Mouse (Mus musculus) heart, embryonic 15.5 days (tissue): ENCODE results near the gene Sh3bp5. TPM values are rescaled to one million over a fixed set of nuclear protein-coding genes. Genes with fewer than 3 reads are reported as not detected.
A peak's percentile ranks its signal among the peaks of the same experiment; 100 is the strongest.

Experiments
- ATAC-seq: fragments of 200-750 bp; cut with Nextera tagmentation; replicated peaks from 2 replicates; pipeline ENCODE4 v1.8.0; 2017; ENCODE audit warnings: low read depth, moderate TSS enrichment; ENCODE audit not compliant: insufficient number of reproducible peaks, insufficient read depth, low FRiP score
- H3K27ac ChIP-seq: fragments of 300-500 bp; sonication (generic); 2 replicates; pipeline ENCODE4 v1.5.1; 2015; ENCODE audit warnings: mild to moderate bottlenecking, inconsistent platforms
- H3K27me3 ChIP-seq: fragments of 300-500 bp; sonication (generic); 2 replicates; pipeline ENCODE4 v1.6.1; 2015; ENCODE audit warnings: inconsistent platforms
- H3K36me3 ChIP-seq: fragments of 300-500 bp; sonication (generic); 2 replicates; pipeline ENCODE4 v1.6.1; 2015; ENCODE audit warnings: mild to moderate bottlenecking, inconsistent platforms
- H3K4me1 ChIP-seq: fragments of 300-500 bp; sonication (generic); replicated peaks from 2 replicates; pipeline ENCODE4 v1.6.1; 2015; ENCODE audit warnings: inconsistent platforms
- H3K4me2 ChIP-seq: fragments of 300-500 bp; sonication (generic); 2 replicates; pipeline ENCODE4 v1.6.1; 2015; ENCODE audit warnings: inconsistent platforms, mild to moderate bottlenecking, moderate library complexity
- H3K4me3 ChIP-seq: fragments of 300-500 bp; sonication (generic); 2 replicates; pipeline ENCODE4 v1.5.1; 2015; ENCODE audit warnings: mild to moderate bottlenecking, inconsistent platforms
- H3K9ac ChIP-seq: fragments of 300-500 bp; sonication (generic); 2 replicates; pipeline ENCODE4 v1.6.1; 2015; ENCODE audit warnings: mild to moderate bottlenecking, inconsistent platforms
- H3K9me3 ChIP-seq: fragments of 300-500 bp; sonication (generic); replicated peaks from 2 replicates; pipeline ENCODE4 v1.6.1; 2016; ENCODE audit warnings: inconsistent platforms
- WGBS: fragments of 180-500 bp; shearing (Covaris S2); methylation state at CpG from one replicate; pipeline ENCODE4 v1.1.7; 2015; ENCODE audit warnings: mixed read lengths; 5-methylcytosine and 5-hydroxymethylcytosine counted together
- polyA plus RNA-seq: library from polyadenylated mRNA; unstranded; fragments of >200 nt; fragmentation: Nextera tagmentation; extraction: Ambion mirVana; gene quantifications from 2 replicates; pipeline ENCODE4 v1.2.1, GENCODE M21; 2015

Gene Sh3bp5
- polyA plus RNA-seq, 1 experiment from 2014 or later: 21.4 TPM

DNA sequence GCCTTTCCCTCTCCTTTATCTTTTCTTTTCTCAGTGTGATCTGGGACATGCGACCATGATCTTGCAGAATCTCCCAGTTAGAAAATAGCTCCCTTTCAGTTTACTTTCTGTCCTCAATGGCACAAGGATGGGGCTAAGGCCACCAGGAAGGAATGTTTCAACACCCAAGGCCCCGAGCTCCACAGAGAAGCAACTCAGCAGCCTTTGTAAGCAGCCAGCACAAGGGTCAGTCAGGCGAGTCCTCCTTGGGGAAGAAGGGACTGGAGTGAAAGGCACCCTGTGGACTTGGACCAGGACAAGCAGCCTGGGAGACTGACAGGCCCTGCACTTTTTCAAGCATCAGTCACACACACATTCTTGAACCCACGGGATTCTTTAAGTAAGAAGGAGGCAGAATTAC lies 16.6 kb downstream of the Sh3bp5 start:
- no peak overlapping the region for H3K27ac ChIP-seq
- H3K4me2 ChIP-seq: no peak overlapping the region
- no peak overlapping the region for H3K9ac ChIP-seq
- H3K36me3 ChIP-seq: no peaks in the 10 kb centered on the region
- peaks cover 85% of the 10 kb centered on the region for H3K4me1 ChIP-seq
- no peak for ATAC-seq
- H3K4me3 ChIP-seq: no peak overlapping the region
- WGBS: 43% methylated on average over 4 of the region's 4 CpGs
- H3K27me3 ChIP-seq: no peaks in the 10 kb centered on the region
- no peaks in the 10 kb centered on the region for H3K9me3 ChIP-seq

- WGBS: 70% methylated on average over 16 of the region's 16 CpGs
- peaks cover 86% of the 10 kb centered on the region for H3K4me1 ChIP-seq
These were observed 18.9 kb downstream of the Sh3bp5 start for GRCm38 (mm10) chr14:31416835-31417549.

DNA sequence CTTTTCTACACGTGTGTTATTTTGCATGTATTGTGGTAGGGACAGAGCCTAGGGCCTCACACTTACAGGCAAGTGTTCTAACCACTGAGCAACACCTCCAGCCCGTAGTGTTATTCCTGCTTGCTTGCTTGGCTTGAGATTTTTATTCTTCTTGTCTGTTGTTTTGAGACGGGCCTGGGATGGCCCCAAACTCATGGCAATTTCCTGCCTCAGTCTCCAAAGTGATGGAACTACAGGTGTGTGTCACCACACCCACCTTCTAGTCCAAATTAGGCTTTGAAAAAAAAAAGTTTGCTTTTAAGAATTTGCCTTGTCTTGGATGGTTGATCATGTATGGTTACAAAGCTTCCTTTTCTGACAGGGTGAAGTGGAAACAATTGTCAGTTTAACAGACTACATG lies 19.5 kb downstream of the Sh3bp5 start:
- Histone ChIP-seq H3K4me3 (no peak overlapping the region), H3K9ac (no peak overlapping the region), H3K4me2 (no peak overlapping the region), H3K36me3 (no peaks in the 10 kb centered on the region), H3K27me3 (no peaks in the 10 kb centered on the region), H3K4me1 (peaks cover 81% of the 10 kb centered on the region), H3K27ac (peak overlapping the region; percentile 38; the same call in 1 of the 2 replicates), H3K9me3 (no peaks in the 10 kb centered on the region)
- ATAC-seq: no peak
- WGBS: 87% methylated on average over 3 of the region's 3 CpGs

More at GRCm38 (mm10) chr14:31416835-31417549, 18.9 kb downstream of the Sh3bp5 start:
- ATAC-seq: no peak
- Histone ChIP-seq H3K36me3 (no peaks in the 10 kb centered on the region), H3K9me3 (no peaks in the 10 kb centered on the region), H3K27me3 (no peaks in the 10 kb centered on the region), H3K9ac (no peak overlapping the region), H3K4me3 (no peak overlapping the region), H3K27ac (peak overlapping the region; percentile 38), H3K4me2 (no peak overlapping the region)

DNA sequence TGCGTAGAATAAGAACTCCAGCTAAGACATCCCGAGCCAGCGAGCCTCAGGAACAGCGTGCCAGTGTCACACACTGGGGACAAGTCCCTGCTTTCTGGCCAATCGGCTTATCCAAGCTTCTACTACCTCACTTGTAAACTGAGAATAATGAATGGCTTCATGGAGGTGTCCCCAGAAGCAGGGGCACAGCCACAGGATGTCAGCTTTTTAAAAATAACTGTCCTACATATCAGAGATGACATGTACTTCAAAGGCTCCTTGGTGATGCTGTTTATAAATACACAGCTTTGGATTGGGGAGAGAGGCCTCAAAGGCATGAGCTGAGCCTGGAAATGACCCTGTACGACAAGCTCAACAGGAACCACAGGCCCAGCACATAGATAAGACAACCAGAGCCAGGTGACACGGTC lies 20.9 kb downstream of the Sh3bp5 start:
- Histone ChIP-seq H3K27me3 (no peaks in the 10 kb centered on the region), H3K4me1 (peaks cover 78% of the 10 kb centered on the region), H3K4me2 (no peak overlapping the region), H3K9ac (no peak overlapping the region), H3K27ac (peak overlapping the region; percentile 68), H3K9me3 (no peaks in the 10 kb centered on the region), H3K4me3 (no peak overlapping the region), H3K36me3 (no peaks in the 10 kb centered on the region)
- ATAC-seq: peak; percentile 40; the same call in 1 of the 2 replicates
- 31% methylated on average over 7 of the region's 7 CpGs for WGBS

DNA sequence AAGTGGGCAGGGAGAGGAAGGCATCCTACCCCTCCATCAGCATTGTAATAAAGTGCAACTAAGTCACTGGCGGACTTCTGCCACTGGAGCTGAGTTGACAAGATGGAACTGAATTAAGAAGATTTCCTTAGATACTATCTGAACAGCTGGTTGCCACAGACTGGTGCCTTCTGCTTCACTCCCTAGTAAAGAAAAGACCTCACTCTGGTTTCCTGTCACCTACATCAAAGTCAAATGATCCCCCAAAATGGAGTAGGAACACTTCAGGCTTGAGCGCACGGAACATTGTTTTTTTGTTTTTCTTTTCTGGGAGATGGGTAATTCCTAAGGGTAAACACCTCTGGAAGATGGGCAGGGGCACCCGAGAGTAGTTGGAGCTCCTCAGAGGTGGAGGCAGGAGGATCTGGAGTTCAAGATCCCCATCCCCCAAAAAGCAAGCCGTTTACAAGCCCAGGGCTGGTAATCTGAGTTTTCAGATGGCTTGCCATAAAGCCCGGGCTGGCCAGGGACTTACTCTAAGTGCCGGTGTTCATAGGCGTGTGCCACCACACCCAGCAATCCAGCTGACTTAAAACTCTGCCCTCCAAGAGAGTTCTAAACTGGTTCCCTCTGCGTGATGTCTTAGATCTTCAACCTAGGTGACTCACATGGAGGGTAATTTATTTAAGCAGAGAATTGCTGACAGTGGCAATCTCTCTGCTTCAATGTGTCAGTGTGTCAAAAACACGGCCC lies 21.5 kb downstream of the Sh3bp5 start:
- Histone ChIP-seq H3K36me3 (no peaks in the 10 kb centered on the region), H3K27ac (peak overlapping the region; percentile 68), H3K9me3 (no peaks in the 10 kb centered on the region), H3K4me1 (peaks cover 77% of the 10 kb centered on the region), H3K27me3 (no peaks in the 10 kb centered on the region), H3K4me3 (no peak overlapping the region), H3K9ac (no peak overlapping the region), H3K4me2 (no peak overlapping the region)
- WGBS: 51% methylated on average over 10 of the region's 10 CpGs
- ATAC-seq: no peak

GRCm38 (mm10) chr14:31413475-31414086 lies 22.3 kb downstream of the Sh3bp5 start:
- Histone ChIP-seq H3K4me3 (no peak overlapping the region), H3K9ac (no peak overlapping the region), H3K27me3 (no peaks in the 10 kb centered on the region), H3K4me1 (peaks cover 80% of the 10 kb centered on the region), H3K36me3 (no peaks in the 10 kb centered on the region), H3K27ac (0 out of 2 replicates have a peak overlapping the region, but pooled peaks have one; percentile 22), H3K4me2 (no peak overlapping the region), H3K9me3 (no peaks in the 10 kb centered on the region)
- ATAC-seq: no peak
- 60% methylated on average over 6 of the region's 6 CpGs for WGBS

DNA sequence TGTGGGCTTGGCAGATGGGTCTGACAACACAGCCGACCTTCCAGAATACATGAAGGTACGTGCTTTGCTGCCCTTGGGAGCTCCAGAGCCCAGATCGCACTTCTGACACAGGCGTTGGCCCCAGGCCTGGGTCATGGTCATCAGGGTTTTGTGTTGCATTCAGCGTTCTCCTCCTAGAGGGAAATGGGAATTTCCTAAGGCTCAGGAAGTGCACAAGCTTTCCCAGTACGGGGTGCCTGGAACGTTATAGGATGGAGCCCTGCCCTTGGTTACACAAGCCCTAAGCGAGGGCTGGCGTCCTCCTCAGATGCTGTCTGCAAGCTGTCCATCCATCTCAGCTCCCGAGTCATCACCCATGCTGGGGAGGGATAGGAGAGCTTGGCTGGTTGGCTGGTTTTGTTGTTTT lies 23.2 kb downstream of the Sh3bp5 start:
- no peak for ATAC-seq
- no peaks in the 10 kb centered on the region for H3K9me3 ChIP-seq
- H3K9ac ChIP-seq: no peak overlapping the region
- WGBS: 66% methylated on average over 10 of the region's 10 CpGs
- peaks cover 86% of the 10 kb centered on the region for H3K4me1 ChIP-seq
- H3K36me3 ChIP-seq: no peaks in the 10 kb centered on the region
- H3K4me2 ChIP-seq: no peak overlapping the region
- H3K27ac ChIP-seq: 0 out of 2 replicates have a peak overlapping the region, but pooled peaks have one; percentile 37
- H3K27me3 ChIP-seq: no peaks in the 10 kb centered on the region
- H3K4me3 ChIP-seq: no peak overlapping the region

DNA sequence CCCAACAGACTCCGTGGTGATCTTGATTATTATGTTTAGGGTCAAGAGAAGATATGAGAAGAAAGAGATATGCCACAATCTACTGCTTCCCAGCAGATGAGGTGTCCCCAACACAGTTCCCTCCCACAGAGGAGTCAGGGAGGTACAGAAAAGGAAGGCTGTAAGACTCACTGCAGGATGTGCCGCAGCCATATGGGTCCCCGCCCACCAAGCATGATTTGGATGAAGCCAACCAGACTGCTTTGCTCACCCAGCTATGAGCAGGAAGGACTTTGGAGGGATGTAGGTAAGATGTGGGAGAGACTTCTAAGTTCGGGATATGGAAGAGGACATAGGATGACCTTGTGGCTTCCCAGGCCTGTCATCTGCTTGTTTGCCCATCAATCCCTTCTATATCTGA lies 25.1 kb downstream of the Sh3bp5 start:
- Histone ChIP-seq H3K4me1 (peaks cover 88% of the 10 kb centered on the region), H3K4me3 (no peak overlapping the region), H3K27me3 (no peaks in the 10 kb centered on the region), H3K4me2 (no peak overlapping the region), H3K27ac (no peak overlapping the region), H3K9ac (no peak overlapping the region), H3K36me3 (no peaks in the 10 kb centered on the region), H3K9me3 (no peaks in the 10 kb centered on the region)
- ATAC-seq: no peak
- WGBS: 77% methylated on average over 4 of the region's 4 CpGs

GRCm38 (mm10) chr14:31410123-31410724 lies 25.7 kb downstream of the Sh3bp5 start:
- WGBS: 79% methylated on average over 9 of the region's 9 CpGs
- H3K36me3 ChIP-seq: no peaks in the 10 kb centered on the region
- H3K27ac ChIP-seq: no peak overlapping the region
- no peak overlapping the region for H3K4me3 ChIP-seq
- H3K4me1 ChIP-seq: peaks cover 86% of the 10 kb centered on the region
- no peak for ATAC-seq
- H3K9me3 ChIP-seq: no peaks in the 10 kb centered on the region
- H3K4me2 ChIP-seq: no peak overlapping the region
- H3K9ac ChIP-seq: no peak overlapping the region
- no peaks in the 10 kb centered on the region for H3K27me3 ChIP-seq

DNA sequence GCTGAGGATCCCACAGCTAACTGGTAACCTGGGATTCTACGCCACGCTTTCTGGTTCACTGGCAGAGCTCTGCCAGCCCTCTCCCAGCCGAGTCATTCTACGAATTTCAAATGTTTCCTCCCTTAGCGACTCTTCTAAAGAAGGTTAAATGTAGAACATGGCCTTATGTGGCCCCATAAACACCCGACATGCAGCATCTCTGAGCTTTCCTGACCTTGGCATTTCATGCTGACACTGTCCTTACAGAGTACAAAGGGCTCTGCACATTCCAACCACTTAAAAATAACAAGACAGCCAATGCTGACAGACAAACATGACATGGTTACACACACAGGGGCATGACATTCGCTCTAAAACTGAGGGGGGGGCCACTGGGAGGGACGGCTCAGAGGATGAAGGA lies 27.2 kb downstream of the Sh3bp5 start:
- peak; percentile 53; the same call in 1 of the 2 replicates for ATAC-seq
- no peak overlapping the region for H3K9ac ChIP-seq
- H3K4me2 ChIP-seq: no peak overlapping the region
- H3K27me3 ChIP-seq: no peaks in the 10 kb centered on the region
- 40% methylated on average over 8 of the region's 8 CpGs for WGBS
- peak overlapping the region; percentile 73 for H3K27ac ChIP-seq
- no peaks in the 10 kb centered on the region for H3K36me3 ChIP-seq
- peaks cover 86% of the 10 kb centered on the region for H3K4me1 ChIP-seq
- no peaks in the 10 kb centered on the region for H3K9me3 ChIP-seq
- no peak overlapping the region for H3K4me3 ChIP-seq

- no peak overlapping the region for H3K9ac ChIP-seq
- no peak for ATAC-seq
These were observed 27.8 kb downstream of the Sh3bp5 start for GRCm38 (mm10) chr14:31407911-31408604.

More at GRCm38 (mm10) chr14:31407911-31408604, 27.8 kb downstream of the Sh3bp5 start:
- Histone ChIP-seq H3K9me3 (no peaks in the 10 kb centered on the region), H3K4me1 (peaks cover 86% of the 10 kb centered on the region), H3K27ac (peak overlapping the region; percentile 73), H3K36me3 (no peaks in the 10 kb centered on the region), H3K4me3 (no peak overlapping the region), H3K4me2 (no peak overlapping the region), H3K27me3 (no peaks in the 10 kb centered on the region)
- 53% methylated on average over 6 of the region's 6 CpGs for WGBS
